Mouse (Mus musculus) adrenal gland, adult 18-20 months (tissue): ENCODE measurements around the gene 4930512M02Rik. TPM values are rescaled to one million over a fixed set of nuclear protein-coding genes. Genes with fewer than 3 reads are reported as not detected.
"Not testable (repeated sequence)": the region's sequence is repeated elsewhere in the genome, so short reads cannot be mapped to it uniquely, and the experiment has no call there.

Experiments
- DNase-seq, 2 experiments: peaks; one replicate each; pipeline ENCODE4 v3.0.0; 2021 to 2022; ENCODE audit warnings: low spot score in 2 of 2
- long read RNA-seq, 2 experiments: library from polyadenylated mRNA; stranded (forward); transcript quantifications; one replicate each; pipeline ENCODE4 v2.0.0; 2021
- total RNA-seq, 2 experiments: library from RNA; stranded (reverse); gene quantifications; 1 replicate in 1 of 2; 2 replicates in 1 of 2; pipeline ENCODE4 v1.2.3; 2021

Gene 4930512M02Rik
- total RNA-seq: not detected
- long read RNA-seq, experiment 1: 0 reads
- long read RNA-seq, experiment 2: 0 reads

GRCm38 (mm10) chr11:11627735-11628134 lies at the start of gene 4930512M02Rik:
Gene 4930512M02Rik (minus strand): TSS chr11:11627835.
- DNase-seq: not testable (repeated sequence)

GRCm38 (mm10) chr11:11677165-11677564 lies 49.5 kb upstream of the 4930512M02Rik start:
- DNase-seq: no peak

GRCm38 (mm10) chr11:11676068-11676741 lies 48.6 kb upstream of the 4930512M02Rik start:
- no peak for DNase-seq

GRCm38 (mm10) chr11:11675063-11675462 lies 47.4 kb upstream of the 4930512M02Rik start:
- no peak for DNase-seq

GRCm38 (mm10) chr11:11672974-11673373 lies 45.3 kb upstream of the 4930512M02Rik start:
- no peak for DNase-seq

- DNase-seq: no peak
Observed at GRCm38 (mm10) chr11:11667922-11668290, 40.3 kb upstream of the 4930512M02Rik start.

GRCm38 (mm10) chr11:11667254-11667921 lies 39.8 kb upstream of the 4930512M02Rik start:
- no peak for DNase-seq

GRCm38 (mm10) chr11:11660651-11661050 lies 33.0 kb upstream of the 4930512M02Rik start:
- DNase-seq: no peak

- DNase-seq: no peak
Observed at GRCm38 (mm10) chr11:11658834-11659233, 31.2 kb upstream of the 4930512M02Rik start.

- no peak for DNase-seq
Observed at GRCm38 (mm10) chr11:11657634-11658033, 30.0 kb upstream of the 4930512M02Rik start.

GRCm38 (mm10) chr11:11656995-11657530 lies 29.4 kb upstream of the 4930512M02Rik start:
- DNase-seq: no peak

- no peak for DNase-seq
Observed at GRCm38 (mm10) chr11:11656388-11656787, 28.8 kb upstream of the 4930512M02Rik start.

- DNase-seq: no peak
Observed at GRCm38 (mm10) chr11:11644303-11644702, 16.7 kb upstream of the 4930512M02Rik start.

- no peak for DNase-seq
Observed at GRCm38 (mm10) chr11:11624073-11624705, 3.4 kb downstream of the 4930512M02Rik start.

GRCm38 (mm10) chr11:11609243-11609642 lies 18.4 kb downstream of the 4930512M02Rik start:
- no peak for DNase-seq

- no peak for DNase-seq
Observed at GRCm38 (mm10) chr11:11587327-11587726, 40.3 kb downstream of the 4930512M02Rik start.

- no peak for DNase-seq
Observed at GRCm38 (mm10) chr11:11586423-11586822, 41.2 kb downstream of the 4930512M02Rik start.

- DNase-seq: no peak
Observed at GRCm38 (mm10) chr11:11573691-11574090, 53.9 kb downstream of the 4930512M02Rik start.

GRCm38 (mm10) chr11:11570747-11571146 lies 56.9 kb downstream of the 4930512M02Rik start:
- DNase-seq: no peak

GRCm38 (mm10) chr11:11569466-11570132 lies 58.0 kb downstream of the 4930512M02Rik start:
- no peak for DNase-seq

GRCm38 (mm10) chr11:11568033-11568432 lies 59.6 kb downstream of the 4930512M02Rik start:
- no peak for DNase-seq
